Comparison of ENCODE assay signal across 23 mouse cellular contexts in genomic region chr17:51526881-51527280, GRCm38 (mm10).
DNase-seq lines count a peak whose midpoint lies in the region; ATAC-seq and TF ChIP-seq lines count a peak whose summit lies in the region.
"Had no signal": no experiment of that assay in that cellular context is flagged by ENCODE, and none has a peak within 500 bp of the region (broad histone marks: within the 10 kb centered on the region; RNA-seq: fewer than 3 reads in every experiment).

No protein-coding gene starts in this region.

- H3K4me1 ChIP-seq in hindbrain, embryonic 11.5 days (replicated peaks; ENCODE audit: control insufficient read depth, insufficient read depth, low read length), result no peaks in the 10 kb centered on the region
- H3K4me1 ChIP-seq in hindbrain, embryonic 12.5 days, result no peaks in the 10 kb centered on the region
- peaks cover 6% of the 10 kb centered on the region; the same call in 1 of the 2 replicates for H3K4me1 ChIP-seq in midbrain, embryonic 15.5 days
- H3K4me1 ChIP-seq in midbrain, postnatal 0 days (ENCODE audit: insufficient read depth, low read length), result no peaks in the 10 kb centered on the region
- H3K4me1 ChIP-seq in midbrain, embryonic 16.5 days (ENCODE audit: control insufficient read depth, insufficient read depth, low read length), result peaks cover 6% of the 10 kb centered on the region; the same call in 1 of the 2 replicates
- H3K4me1 ChIP-seq: heart, embryonic 10.5 days; heart, embryonic 13.5 days had no signal

- TF ChIP-seq CTCF in midbrain, postnatal 0 days (IDR thresholded peaks at IDR 0.05), result no peak

- H3K4me3 ChIP-seq in hindbrain, embryonic 11.5 days (ENCODE audit: low read depth, low read length), result no peak overlapping the region
- no peak overlapping the region for H3K4me3 ChIP-seq in hindbrain, embryonic 12.5 days
- no peak overlapping the region for H3K4me3 ChIP-seq in midbrain, embryonic 15.5 days
- H3K4me3 ChIP-seq in midbrain, postnatal 0 days (ENCODE audit: low read depth, low read length), result no peak overlapping the region
- H3K4me3 ChIP-seq in midbrain, embryonic 16.5 days (ENCODE audit: low read depth, low read length), result no peak overlapping the region
- H3K4me3 ChIP-seq: heart, adult 2 months; heart, embryonic 10.5 days; heart, embryonic 13.5 days had no signal

- H3K4me2 ChIP-seq in hindbrain, embryonic 11.5 days (replicated peaks; ENCODE audit: low read depth, low read length), result no peak overlapping the region
- H3K4me2 ChIP-seq in hindbrain, embryonic 12.5 days (replicated peaks), result no peak overlapping the region
- no peak overlapping the region for H3K4me2 ChIP-seq in midbrain, embryonic 15.5 days
- H3K4me2 ChIP-seq in midbrain, postnatal 0 days (ENCODE audit: low read depth, low read length, poor library complexity, severe bottlenecking), result no peak overlapping the region
- H3K4me2 ChIP-seq in midbrain, embryonic 16.5 days (ENCODE audit: low read length), result no peak overlapping the region
- H3K4me2 ChIP-seq: heart, embryonic 13.5 days; hindbrain, embryonic 14.5 days had no signal

- no peaks in the 10 kb centered on the region for H3K36me3 ChIP-seq in hindbrain, embryonic 11.5 days (ENCODE audit: control insufficient read depth, insufficient read depth, low read length)
- no peaks in the 10 kb centered on the region for H3K36me3 ChIP-seq in hindbrain, embryonic 12.5 days
- H3K36me3 ChIP-seq in midbrain, embryonic 15.5 days (replicated peaks), result no peaks in the 10 kb centered on the region
- no peaks in the 10 kb centered on the region for H3K36me3 ChIP-seq in midbrain, postnatal 0 days (ENCODE audit: insufficient read depth, low read length)
- H3K36me3 ChIP-seq in midbrain, embryonic 16.5 days (ENCODE audit: control insufficient read depth, insufficient read depth, low read length), result no peaks in the 10 kb centered on the region
- H3K36me3 ChIP-seq: heart, embryonic 10.5 days; heart, embryonic 13.5 days had no signal

- ATAC-seq in hindbrain, embryonic 11.5 days (ENCODE audit: low FRiP score), result peak; percentile 33; the same call in 1 of the 2 replicates
- ATAC-seq in hindbrain, embryonic 12.5 days (ENCODE audit: low FRiP score), result no peak
- peak; percentile 69; the same call in 1 of the 2 replicates for ATAC-seq in midbrain, embryonic 15.5 days (replicated peaks)
- no peak for ATAC-seq in midbrain, postnatal 0 days (ENCODE audit: low FRiP score)
- ATAC-seq in midbrain, embryonic 16.5 days, result 0 out of 2 replicates have a peak, but pooled peaks have one; percentile 46
- ATAC-seq: activated CD4-positive, CD25-positive, alpha-beta regulatory T cell, adult 4 months; CD4-positive, CD25-positive, alpha-beta regulatory T cell, adult 4 months; forebrain, embryonic 14.5 days; hindbrain, postnatal 0 days had no signal

- H3K27me3 ChIP-seq in hindbrain, embryonic 11.5 days (ENCODE audit: control insufficient read depth, insufficient read depth, low read length), result no peaks in the 10 kb centered on the region
- no peaks in the 10 kb centered on the region for H3K27me3 ChIP-seq in hindbrain, embryonic 12.5 days
- H3K27me3 ChIP-seq in midbrain, embryonic 15.5 days (replicated peaks), result no peaks in the 10 kb centered on the region
- H3K27me3 ChIP-seq in midbrain, postnatal 0 days (ENCODE audit: insufficient read depth, low read length), result no peaks in the 10 kb centered on the region
- no peaks in the 10 kb centered on the region for H3K27me3 ChIP-seq in midbrain, embryonic 16.5 days (ENCODE audit: control insufficient read depth, insufficient read depth, low read depth, low read length)
- H3K27me3 ChIP-seq: heart, embryonic 13.5 days had no signal

- 69% methylated on average over 7 of the region's 7 CpGs for WGBS in hindbrain, embryonic 11.5 days
- WGBS in hindbrain, embryonic 12.5 days, result 72% methylated on average over 7 of the region's 7 CpGs
- 55% methylated on average over 7 of the region's 7 CpGs for WGBS in midbrain, embryonic 15.5 days
- WGBS in midbrain, postnatal 0 days, result 54% methylated on average over 7 of the region's 7 CpGs
- 51% methylated on average over 7 of the region's 7 CpGs for WGBS in midbrain, embryonic 16.5 days

- no peak for DNase-seq in hindbrain, embryonic 11.5 days (ENCODE audit: low spot score)
- DNase-seq in midbrain, postnatal 0 days (ENCODE audit: low spot score), result no peak
- DNase-seq in urinary bladder, postnatal 14 days (ENCODE audit: low spot score), result peak; percentile 41
- DNase-seq in urinary bladder, adult 2 months (ENCODE audit: low spot score), result no peak
- no peak for DNase-seq in MN1 (ENCODE audit: low spot score)
- DNase-seq: adrenal gland, adult 8-10 months; adrenal gland, postnatal 25 days; cerebellum, adult 18-20 months; cerebellum, adult 9-10 months; cerebellum, postnatal 14 days; gastrocnemius, postnatal 25 days; heart, adult 2 months; heart, postnatal 14 days had no signal

- no peak overlapping the region for H3K27ac ChIP-seq in hindbrain, embryonic 11.5 days (ENCODE audit: low read depth, low read length)
- no peak overlapping the region for H3K27ac ChIP-seq in hindbrain, embryonic 12.5 days
- no peak overlapping the region for H3K27ac ChIP-seq in midbrain, embryonic 15.5 days
- no peak overlapping the region for H3K27ac ChIP-seq in midbrain, postnatal 0 days (ENCODE audit: low read depth, low read length)
- H3K27ac ChIP-seq in midbrain, embryonic 16.5 days (ENCODE audit: low read length), result no peak overlapping the region
- H3K27ac ChIP-seq: heart, adult 2 months; heart, embryonic 10.5 days; heart, embryonic 13.5 days; hindbrain, embryonic 14.5 days; hindbrain, postnatal 0 days had no signal

- H3K9ac ChIP-seq in hindbrain, embryonic 11.5 days (ENCODE audit: low read depth, low read length), result no peak overlapping the region
- no peak overlapping the region for H3K9ac ChIP-seq in hindbrain, embryonic 12.5 days
- H3K9ac ChIP-seq in midbrain, embryonic 15.5 days, result no peak overlapping the region
- no peak overlapping the region for H3K9ac ChIP-seq in midbrain, postnatal 0 days (replicated peaks; ENCODE audit: low read length, poor library complexity, severe bottlenecking)
- no peak overlapping the region for H3K9ac ChIP-seq in midbrain, embryonic 16.5 days (ENCODE audit: low read depth, low read length)
- H3K9ac ChIP-seq: heart, embryonic 13.5 days; hindbrain, embryonic 14.5 days had no signal

- H3K9me3 ChIP-seq in hindbrain, embryonic 11.5 days (ENCODE audit: control insufficient read depth, low read length), result no peaks in the 10 kb centered on the region
- no peaks in the 10 kb centered on the region for H3K9me3 ChIP-seq in hindbrain, embryonic 12.5 days (replicated peaks)
- no peaks in the 10 kb centered on the region for H3K9me3 ChIP-seq in midbrain, embryonic 15.5 days
- no peaks in the 10 kb centered on the region for H3K9me3 ChIP-seq in midbrain, postnatal 0 days (ENCODE audit: low read length)
- H3K9me3 ChIP-seq in midbrain, embryonic 16.5 days (replicated peaks; ENCODE audit: control insufficient read depth, low read length, poor library complexity, severe bottlenecking), result no peaks in the 10 kb centered on the region
- H3K9me3 ChIP-seq: heart, embryonic 10.5 days; heart, embryonic 13.5 days had no signal

Comparison
In these comparisons a context has a peak if more than half of its experiments do, and no peak if none do; other contexts are left out.
1. ATAC-seq: peak in hindbrain, embryonic 11.5 days (single experiment), midbrain, embryonic 15.5 days (single experiment) and midbrain, embryonic 16.5 days (single experiment); none in hindbrain, embryonic 12.5 days (single experiment) and midbrain, postnatal 0 days (single experiment).